Mouse (Mus musculus): ENCODE results near the gene Slc41a3. TPM values are rescaled to one million over a fixed set of nuclear protein-coding genes. Genes with fewer than 3 reads are reported as not detected.

The Slc41a3 gene
- polyA plus RNA-seq, 1 experiment from 2014 or later, result 8.1 TPM

- peak overlapping the region; percentile 68 for H3K4me3 ChIP-seq (ENCODE audit: low read depth, low read length)
- H3K4me1 ChIP-seq (ENCODE audit: control insufficient read depth, insufficient read depth, low read length), result 0 out of 2 replicates have a peak, but pooled peaks cover 4% of the 10 kb centered on the region
- H3K36me3 ChIP-seq (ENCODE audit: control insufficient read depth, insufficient read depth, low read length), result no peaks in the 10 kb centered on the region
- WGBS, result 61% methylated on average over 3 of the region's 3 CpGs
- ATAC-seq (ENCODE audit: low read depth), result no peak
- no peaks in the 10 kb centered on the region for H3K27me3 ChIP-seq (ENCODE audit: control insufficient read depth, insufficient read depth, low read length)
- no peak overlapping the region for H3K9ac ChIP-seq (replicated peaks; ENCODE audit: low read depth, low read length)
- H3K4me2 ChIP-seq (ENCODE audit: low read depth, low read length), result peak overlapping the region; percentile 87
- no peaks in the 10 kb centered on the region for H3K9me3 ChIP-seq (ENCODE audit: control insufficient read depth, low read length)
- H3K27ac ChIP-seq (ENCODE audit: low read depth, low read length), result no peak overlapping the region
These were observed 395 bp upstream of the Slc41a3 start for GRCm38 (mm10) chr6:90604130-90604529.

- Histone ChIP-seq H3K9me3 (ENCODE audit: control insufficient read depth, low read length) (no peaks in the 10 kb centered on the region), H3K4me1 (ENCODE audit: control insufficient read depth, insufficient read depth, low read length) (0 out of 2 replicates have a peak, but pooled peaks cover 4% of the 10 kb centered on the region), H3K9ac (replicated peaks; ENCODE audit: low read depth, low read length) (peak overlapping the region; percentile 68), H3K27ac (ENCODE audit: low read depth, low read length) (no peak overlapping the region), H3K4me2 (ENCODE audit: low read depth, low read length) (peak overlapping the region; percentile 87), H3K27me3 (ENCODE audit: control insufficient read depth, insufficient read depth, low read length) (no peaks in the 10 kb centered on the region), H3K4me3 (ENCODE audit: low read depth, low read length) (peak overlapping the region; percentile 68), H3K36me3 (ENCODE audit: control insufficient read depth, insufficient read depth, low read length) (no peaks in the 10 kb centered on the region)
- WGBS, result 14% methylated on average over 5 of the region's 5 CpGs
- no peak for ATAC-seq (ENCODE audit: low read depth)
These were observed 757 bp downstream of the Slc41a3 start for GRCm38 (mm10) chr6:90605298-90605665.

GRCm38 (mm10) chr6:90606538-90606937 is 2.0 kb downstream of the Slc41a3 start:
- H3K9ac ChIP-seq (replicated peaks; ENCODE audit: low read depth, low read length), result no peak overlapping the region
- H3K27me3 ChIP-seq (ENCODE audit: control insufficient read depth, insufficient read depth, low read length), result no peaks in the 10 kb centered on the region
- H3K4me1 ChIP-seq (ENCODE audit: control insufficient read depth, insufficient read depth, low read length), result 0 out of 2 replicates have a peak, but pooled peaks cover 4% of the 10 kb centered on the region
- H3K27ac ChIP-seq (ENCODE audit: low read depth, low read length), result no peak overlapping the region
- no peak overlapping the region for H3K4me3 ChIP-seq (ENCODE audit: low read depth, low read length)
- 28% methylated on average over 7 of the region's 7 CpGs for WGBS
- no peak overlapping the region for H3K4me2 ChIP-seq (ENCODE audit: low read depth, low read length)
- ATAC-seq (ENCODE audit: low read depth), result no peak
- no peaks in the 10 kb centered on the region for H3K9me3 ChIP-seq (ENCODE audit: control insufficient read depth, low read length)
- H3K36me3 ChIP-seq (ENCODE audit: control insufficient read depth, insufficient read depth, low read length), result no peaks in the 10 kb centered on the region

- Histone ChIP-seq H3K4me1 (ENCODE audit: control insufficient read depth, insufficient read depth, low read length) (0 out of 2 replicates have a peak, but pooled peaks cover 4% of the 10 kb centered on the region), H3K9me3 (ENCODE audit: control insufficient read depth, low read length) (no peaks in the 10 kb centered on the region), H3K27me3 (ENCODE audit: control insufficient read depth, insufficient read depth, low read length) (no peaks in the 10 kb centered on the region), H3K4me2 (ENCODE audit: low read depth, low read length) (no peak overlapping the region), H3K4me3 (ENCODE audit: low read depth, low read length) (no peak overlapping the region), H3K27ac (ENCODE audit: low read depth, low read length) (no peak overlapping the region), H3K36me3 (ENCODE audit: control insufficient read depth, insufficient read depth, low read length) (no peaks in the 10 kb centered on the region), H3K9ac (replicated peaks; ENCODE audit: low read depth, low read length) (no peak overlapping the region)
- ATAC-seq (ENCODE audit: low read depth), result no peak
- 15% methylated on average over 5 of the region's 5 CpGs for WGBS
These were observed 2.7 kb downstream of the Slc41a3 start for GRCm38 (mm10) chr6:90607196-90607595.

- H3K27ac ChIP-seq (ENCODE audit: low read depth, low read length), result no peak overlapping the region
These were observed 3.7 kb downstream of the Slc41a3 start for GRCm38 (mm10) chr6:90608186-90608585.

GRCm38 (mm10) chr6:90610248-90610647 is 5.7 kb downstream of the Slc41a3 start:
- H3K27me3 ChIP-seq (ENCODE audit: control insufficient read depth, insufficient read depth, low read length), result no peaks in the 10 kb centered on the region

More at GRCm38 (mm10) chr6:90608186-90608585, 3.7 kb downstream of the Slc41a3 start:
- H3K4me1 ChIP-seq (ENCODE audit: control insufficient read depth, insufficient read depth, low read length), result 0 out of 2 replicates have a peak, but pooled peaks cover 4% of the 10 kb centered on the region
- H3K4me2 ChIP-seq (ENCODE audit: low read depth, low read length), result no peak overlapping the region
- no peaks in the 10 kb centered on the region for H3K9me3 ChIP-seq (ENCODE audit: control insufficient read depth, low read length)
- WGBS, result 84% methylated on average over 6 of the region's 6 CpGs
- H3K4me3 ChIP-seq (ENCODE audit: low read depth, low read length), result no peak overlapping the region
- H3K9ac ChIP-seq (replicated peaks; ENCODE audit: low read depth, low read length), result no peak overlapping the region
- ATAC-seq (ENCODE audit: low read depth), result no peak
- H3K27me3 ChIP-seq (ENCODE audit: control insufficient read depth, insufficient read depth, low read length), result no peaks in the 10 kb centered on the region
- no peaks in the 10 kb centered on the region for H3K36me3 ChIP-seq (ENCODE audit: control insufficient read depth, insufficient read depth, low read length)

GRCm38 (mm10) chr6:90613277-90613676 is 8.8 kb downstream of the Slc41a3 start:
- Histone ChIP-seq H3K27me3 (ENCODE audit: control insufficient read depth, insufficient read depth, low read length) (no peaks in the 10 kb centered on the region), H3K4me3 (ENCODE audit: low read depth, low read length) (no peak overlapping the region), H3K9ac (replicated peaks; ENCODE audit: low read depth, low read length) (no peak overlapping the region), H3K4me2 (ENCODE audit: low read depth, low read length) (no peak overlapping the region), H3K27ac (ENCODE audit: low read depth, low read length) (no peak overlapping the region), H3K4me1 (ENCODE audit: control insufficient read depth, insufficient read depth, low read length) (no peaks in the 10 kb centered on the region), H3K36me3 (ENCODE audit: control insufficient read depth, insufficient read depth, low read length) (no peaks in the 10 kb centered on the region), H3K9me3 (ENCODE audit: control insufficient read depth, low read length) (no peaks in the 10 kb centered on the region)
- no peak for ATAC-seq (ENCODE audit: low read depth)
- 76% methylated on average over 8 of the region's 8 CpGs for WGBS

More at GRCm38 (mm10) chr6:90610248-90610647, 5.7 kb downstream of the Slc41a3 start:
- Histone ChIP-seq H3K27ac (ENCODE audit: low read depth, low read length) (no peak overlapping the region), H3K4me1 (ENCODE audit: control insufficient read depth, insufficient read depth, low read length) (0 out of 2 replicates have a peak, but pooled peaks cover 4% of the 10 kb centered on the region), H3K9ac (replicated peaks; ENCODE audit: low read depth, low read length) (no peak overlapping the region), H3K4me2 (ENCODE audit: low read depth, low read length) (no peak overlapping the region), H3K4me3 (ENCODE audit: low read depth, low read length) (no peak overlapping the region), H3K36me3 (ENCODE audit: control insufficient read depth, insufficient read depth, low read length) (no peaks in the 10 kb centered on the region), H3K9me3 (ENCODE audit: control insufficient read depth, low read length) (no peaks in the 10 kb centered on the region)
- WGBS, result 91% methylated on average over 5 of the region's 5 CpGs
- no peak for ATAC-seq (ENCODE audit: low read depth)

- Histone ChIP-seq H3K27me3 (ENCODE audit: control insufficient read depth, insufficient read depth, low read length) (no peaks in the 10 kb centered on the region), H3K4me2 (ENCODE audit: low read depth, low read length) (no peak overlapping the region), H3K36me3 (ENCODE audit: control insufficient read depth, insufficient read depth, low read length) (no peaks in the 10 kb centered on the region), H3K9ac (replicated peaks; ENCODE audit: low read depth, low read length) (no peak overlapping the region), H3K9me3 (ENCODE audit: control insufficient read depth, low read length) (no peaks in the 10 kb centered on the region), H3K27ac (ENCODE audit: low read depth, low read length) (no peak overlapping the region), H3K4me3 (ENCODE audit: low read depth, low read length) (no peak overlapping the region), H3K4me1 (ENCODE audit: control insufficient read depth, insufficient read depth, low read length) (no peaks in the 10 kb centered on the region)
- ATAC-seq (ENCODE audit: low read depth), result no peak
- 67% methylated on average over 7 of the region's 7 CpGs for WGBS
These were observed 10.8 kb downstream of the Slc41a3 start for GRCm38 (mm10) chr6:90615362-90615761.

- 88% methylated on average over 6 of the region's 6 CpGs for WGBS
- H3K27ac ChIP-seq (ENCODE audit: low read depth, low read length), result no peak overlapping the region
- no peak for ATAC-seq (ENCODE audit: low read depth)
These were observed 11.5 kb downstream of the Slc41a3 start for GRCm38 (mm10) chr6:90615991-90616390.

More at GRCm38 (mm10) chr6:90615991-90616390, 11.5 kb downstream of the Slc41a3 start:
- no peak overlapping the region for H3K4me2 ChIP-seq (ENCODE audit: low read depth, low read length)
- no peaks in the 10 kb centered on the region for H3K36me3 ChIP-seq (ENCODE audit: control insufficient read depth, insufficient read depth, low read length)
- H3K4me3 ChIP-seq (ENCODE audit: low read depth, low read length), result no peak overlapping the region
- H3K9me3 ChIP-seq (ENCODE audit: control insufficient read depth, low read length), result no peaks in the 10 kb centered on the region
- H3K4me1 ChIP-seq (ENCODE audit: control insufficient read depth, insufficient read depth, low read length), result no peaks in the 10 kb centered on the region
- H3K9ac ChIP-seq (replicated peaks; ENCODE audit: low read depth, low read length), result no peak overlapping the region
- H3K27me3 ChIP-seq (ENCODE audit: control insufficient read depth, insufficient read depth, low read length), result no peaks in the 10 kb centered on the region
